Comparison of ENCODE assay signal across 7 mouse cellular contexts in the genomic region with DNA sequence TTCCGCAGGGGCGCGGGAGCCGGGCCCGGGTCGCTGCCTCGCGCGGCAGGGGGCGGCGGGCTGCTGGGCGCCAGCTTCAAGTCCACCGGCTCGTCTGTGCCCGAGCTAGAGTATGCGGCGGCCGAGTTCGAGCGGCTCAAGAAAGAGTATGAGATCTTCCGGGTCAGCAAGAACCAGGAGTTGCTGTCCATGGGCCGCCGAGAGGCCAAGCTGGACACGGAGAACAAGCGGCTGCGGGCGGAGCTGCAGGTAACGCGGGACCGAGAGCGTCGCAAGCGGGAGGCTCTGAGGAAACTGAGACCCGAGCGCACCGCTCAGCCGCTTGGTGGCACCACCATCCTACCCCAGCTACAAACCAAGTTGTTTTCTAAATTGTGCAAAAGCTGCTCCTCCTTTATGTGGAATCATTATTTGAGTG. TPM values are rescaled to one million over a fixed set of nuclear protein-coding genes. Genes with fewer than 3 reads are reported as not detected.
DNase-seq lines count a peak whose midpoint lies in the region; ATAC-seq lines count a peak whose summit lies in the region.

No protein-coding gene starts in this region.

- DNase-seq in 3T3-L1 (ENCODE audit: low read depth, low spot score), result peak; percentile 85
- peak; percentile 77 for DNase-seq in CD4-positive helper T cell, adult 2 months (ENCODE audit: low read depth, low spot score)
- DNase-seq in left cerebral cortex, postnatal 10 days (ENCODE audit: extremely low spot score in 1 of 2, low spot score in 2 of 2), result peak; percentile 54 to 86
- peak; percentile 73 for DNase-seq in right cerebral cortex, postnatal 4 days

- peak; percentile 39 for ATAC-seq in common myeloid progenitor, adult 5-6 weeks (replicated peaks; ENCODE audit: low read depth, poor library complexity, severe bottlenecking)
- peak; percentile 52 to 59 for ATAC-seq in hematopoietic stem cell, adult 5-6 weeks (replicated peaks in 1 of 2; ENCODE audit: insufficient read depth in 1 of 2, low FRiP score in 2 of 2, low TSS enrichment in 1 of 2, low read depth in 1 of 2, poor library complexity in 2 of 2, severe bottlenecking in 2 of 2)
- ATAC-seq in megakaryocyte, adult 5-6 weeks (ENCODE audit: poor library complexity, severe bottlenecking), result peak; percentile 58

- intact Hi-C loops in left cerebral cortex, postnatal 10 days (cut with DNase I), result no loop called here

RNA-seq across cellular contexts. Expression of gene Nphp3, which starts 0.6 kb away (rescaled TPM):
- 5.1 and 8.3 TPM in 2 replicates for total RNA-seq in common myeloid progenitor, adult 5-6 weeks (2017)
- 2.9 and 5.0 TPM in 2 replicates for total RNA-seq in hematopoietic stem cell, adult 5-6 weeks (2017)
- 10 to 100 TPM in 1 of 2 experiments, 1 to 10 TPM in 1; 8.6 to 11.4 TPM for total RNA-seq in left cerebral cortex, postnatal 10 days (2021)
- total RNA-seq in megakaryocyte, adult 5-6 weeks (2015), result 1.2 and 3.5 TPM in 2 replicates
- 1.7 and 2.4 TPM in 2 replicates for total RNA-seq in megakaryocyte, adult 5-6 weeks (2017)

RNA-seq across cellular contexts. Expression of gene Gm28305, which starts 37.5 kb away (rescaled TPM):
- not detected in 2 replicates for total RNA-seq in common myeloid progenitor, adult 5-6 weeks (2017)
- not detected in 2 replicates for total RNA-seq in hematopoietic stem cell, adult 5-6 weeks (2017)
- total RNA-seq in left cerebral cortex, postnatal 10 days (2021), result not detected
- total RNA-seq in megakaryocyte, adult 5-6 weeks (2015), result not detected in 2 replicates
- not detected in 2 replicates for total RNA-seq in megakaryocyte, adult 5-6 weeks (2017)

Comparison
In these comparisons a context has a peak if more than half of its experiments do, and no peak if none do; other contexts are left out.
1. Peak in every context shown above with its lines: DNase-seq and ATAC-seq.